Mouse (Mus musculus) cortical plate, adult 2 months (tissue): Measurements from ENCODE around the gene Rad51b. TPM values are rescaled to one million over a fixed set of nuclear protein-coding genes. Genes with fewer than 3 reads are reported as not detected.
"Not testable (repeated sequence)": the region's sequence is repeated elsewhere in the genome, so short reads cannot be mapped to it uniquely, and the experiment has no call there.

Experiments used
- H3K27ac ChIP-seq: fragments of 200-500 bp; 2 replicates; pipeline ENCODE4 v1.5.1; 2012; ENCODE audit warnings: low read length, control low read depth, inconsistent platforms; ENCODE audit not compliant: insufficient read depth
- H3K4me1 ChIP-seq: fragments of 200-500 bp; 2 replicates; pipeline ENCODE4 v1.6.1; 2011; ENCODE audit warnings: low read length; ENCODE audit not compliant: control insufficient read depth, insufficient read depth
- H3K4me3 ChIP-seq: fragments of 200-500 bp; 2 replicates; pipeline ENCODE4 v1.5.1; 2011; ENCODE audit warnings: mild to moderate bottlenecking, low read length, control low read depth; ENCODE audit not compliant: insufficient read depth
- CTCF ChIP-seq: fragments of 200-500 bp; IDR thresholded peaks from 2 replicates; pipeline ENCODE4 v1.5.1; 2011; ENCODE audit warnings: mild to moderate bottlenecking, control low read depth, low read length; ENCODE audit not compliant: insufficient read depth; ENCODE audit errors: extremely low read depth
- POLR2A ChIP-seq: fragments of 200-500 bp; IDR thresholded peaks from 2 replicates; pipeline ENCODE4 v1.6.1; 2011; ENCODE audit warnings: mild to moderate bottlenecking, low read length, control low read depth; ENCODE audit not compliant: insufficient read depth; ENCODE audit errors: extremely low read depth
- polyA plus RNA-seq: library from polyadenylated mRNA; depleted of rRNA; stranded (reverse); fragments of >200 nt; gene quantifications from 2 replicates; pipeline ENCODE4 v1.2.3, GENCODE M21; 2012

Gene Rad51b
- polyA plus RNA-seq, 1 experiment: 0.17 TPM

DNA sequence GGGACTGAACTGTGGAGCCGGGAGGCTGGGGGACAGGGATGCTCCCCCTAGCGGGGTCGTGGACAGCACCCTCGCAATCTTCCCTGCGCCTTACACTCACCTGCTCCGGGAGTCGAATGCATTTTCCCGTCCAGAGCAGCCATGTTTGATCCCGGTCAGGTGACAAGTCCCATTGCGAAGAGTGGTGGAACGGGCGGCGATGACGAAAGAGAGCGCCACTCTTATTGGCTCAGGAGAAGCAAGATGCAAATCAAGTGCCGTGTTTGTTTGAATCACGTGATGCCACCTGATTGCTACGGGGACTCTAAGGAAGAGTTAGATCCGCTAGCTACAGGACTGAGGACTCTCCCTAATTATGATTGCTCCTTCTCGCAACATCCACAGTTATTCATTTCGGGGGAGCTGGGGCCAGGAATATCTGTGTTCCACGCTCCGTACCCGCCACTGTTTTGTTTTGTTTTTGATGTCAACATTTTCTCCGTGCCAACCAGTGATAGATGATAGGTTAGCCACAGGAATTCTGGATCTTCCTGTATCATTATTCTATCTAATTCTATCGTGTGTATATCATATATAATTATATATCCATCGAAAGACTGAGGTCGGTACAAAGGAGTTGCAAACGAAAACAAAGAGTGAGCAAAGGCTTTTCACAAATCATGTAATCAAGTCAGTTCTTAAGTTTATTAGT is 811 bp upstream of the Rad51b start, which contains the start of gene Zfyve26:
Gene Zfyve26, minus strand, starts transcription at position 179 of the 691 bp plus-strand sequence.
- peak within 1 kb of the TSS; percentile 47 for H3K4me3 ChIP-seq
- H3K27ac ChIP-seq: no peak within 1 kb of the TSS
- TF ChIP-seq CTCF (no peak), POLR2A (peak; percentile 90)
- no peaks in the 10 kb centered on the region; the same call in 1 of the 2 replicates for H3K4me1 ChIP-seq

DNA sequence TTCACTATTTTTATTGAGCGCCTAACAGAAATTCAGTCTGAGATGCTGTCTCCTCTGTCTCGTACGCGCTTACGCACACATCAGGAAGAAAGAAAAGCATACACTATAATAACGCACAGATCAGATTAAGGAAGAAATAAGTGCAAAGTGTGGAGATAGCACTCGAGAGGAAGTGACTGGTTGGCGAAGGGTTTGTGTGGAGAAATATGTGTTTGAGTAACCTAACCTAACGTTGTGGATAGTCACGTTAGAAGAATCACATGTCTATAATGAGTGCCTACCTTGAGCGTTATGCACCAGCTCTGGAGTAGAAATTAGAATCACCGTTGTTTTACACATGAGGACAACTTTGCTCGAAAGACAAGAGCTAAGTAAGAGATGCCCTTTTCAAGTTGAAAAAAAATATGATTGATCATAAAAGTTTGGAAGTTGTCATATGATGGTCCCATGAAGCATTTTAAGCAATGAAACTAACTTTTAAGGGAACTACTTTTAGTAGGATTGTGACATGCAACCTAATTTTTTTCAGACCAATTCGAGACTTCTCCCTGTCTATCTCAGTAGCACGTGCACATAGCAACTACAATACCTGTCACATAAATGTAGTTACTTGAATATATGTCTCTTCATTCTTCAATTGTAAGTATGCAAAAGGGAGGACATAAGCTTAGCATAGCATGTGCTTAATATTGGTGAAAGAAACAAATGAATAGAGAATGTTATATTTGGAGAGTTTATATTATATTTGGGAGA is 978 bp downstream of the Rad51b start:
- H3K4me1 ChIP-seq: no peaks in the 10 kb centered on the region; the same call in 1 of the 2 replicates
- no peak overlapping the region for H3K4me3 ChIP-seq
- TF ChIP-seq CTCF (no peak), POLR2A (no peak)

DNA sequence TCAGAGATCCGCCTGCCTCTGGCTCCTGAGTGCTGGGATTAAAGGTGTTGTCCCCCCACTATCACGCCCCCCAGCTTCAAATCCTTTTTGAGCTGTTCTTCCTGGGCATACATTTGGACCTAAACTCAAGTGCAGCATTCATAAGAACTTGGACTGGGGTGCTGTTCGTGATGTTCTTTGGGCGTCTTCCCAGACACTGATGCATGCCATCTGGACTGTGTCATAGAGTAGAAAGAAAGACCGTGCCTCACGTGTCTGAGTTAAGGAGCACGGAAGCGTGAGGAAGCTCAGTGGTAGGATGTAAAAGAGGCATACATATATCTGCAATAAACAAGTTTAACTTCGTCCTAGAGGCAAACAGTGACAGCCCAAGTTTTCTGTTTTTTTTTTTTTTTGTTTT is 4.7 kb downstream of the Rad51b start:
- no peak overlapping the region for H3K4me3 ChIP-seq
- H3K27ac ChIP-seq: no peak overlapping the region
- H3K4me1 ChIP-seq: no peaks in the 10 kb centered on the region
- TF ChIP-seq CTCF (no peak), POLR2A (no peak)

More for the DNA sequence above, 978 bp downstream of the Rad51b start:
- H3K27ac ChIP-seq: no peak overlapping the region

DNA sequence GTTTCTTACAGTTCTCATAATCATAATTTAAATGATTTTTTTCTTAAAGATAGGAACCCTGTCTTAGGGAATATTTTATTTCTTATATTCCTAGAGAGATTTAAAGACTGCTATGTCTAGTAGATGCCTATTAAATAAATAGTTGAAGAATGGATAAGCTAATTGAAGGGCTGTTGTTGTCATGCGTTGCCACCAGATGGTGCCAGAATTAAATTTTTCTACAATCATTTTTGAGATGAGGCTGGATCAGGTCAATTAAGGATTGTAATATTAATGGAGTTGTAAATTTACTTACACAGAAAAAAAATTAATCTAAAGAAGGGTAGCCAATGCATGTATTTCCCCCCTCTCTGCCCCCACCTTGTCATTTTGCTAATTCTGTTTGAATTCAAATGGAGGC is 8.0 kb downstream of the Rad51b start:
- Histone ChIP-seq H3K27ac (no peak overlapping the region), H3K4me1 (no peaks in the 10 kb centered on the region), H3K4me3 (no peak overlapping the region)
- no peak for TF ChIP-seq POLR2A
- TF ChIP-seq CTCF: no peak

DNA sequence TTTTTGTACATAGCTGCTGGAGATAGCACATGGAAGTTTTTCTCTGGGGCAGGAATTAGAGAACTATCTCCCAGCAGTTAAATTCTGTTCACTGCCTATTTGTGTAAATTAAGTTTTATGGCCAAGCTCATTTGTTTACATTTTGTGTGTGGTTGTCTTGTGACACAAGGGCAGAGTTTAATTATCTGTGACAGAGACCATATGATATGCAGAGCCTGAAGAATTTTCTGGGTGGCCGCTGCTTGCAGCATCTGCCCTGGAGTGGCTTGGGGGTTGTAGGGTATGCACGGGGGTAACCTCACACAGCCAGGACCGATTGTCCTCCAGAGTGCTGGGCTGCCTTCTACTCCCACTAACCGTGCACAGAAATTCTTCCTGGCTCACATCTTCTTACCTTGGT is 8.9 kb downstream of the Rad51b start:
- Histone ChIP-seq H3K4me3 (no peak overlapping the region), H3K27ac (no peak overlapping the region), H3K4me1 (no peaks in the 10 kb centered on the region)
- TF ChIP-seq POLR2A: no peak
- TF ChIP-seq CTCF: no peak

DNA sequence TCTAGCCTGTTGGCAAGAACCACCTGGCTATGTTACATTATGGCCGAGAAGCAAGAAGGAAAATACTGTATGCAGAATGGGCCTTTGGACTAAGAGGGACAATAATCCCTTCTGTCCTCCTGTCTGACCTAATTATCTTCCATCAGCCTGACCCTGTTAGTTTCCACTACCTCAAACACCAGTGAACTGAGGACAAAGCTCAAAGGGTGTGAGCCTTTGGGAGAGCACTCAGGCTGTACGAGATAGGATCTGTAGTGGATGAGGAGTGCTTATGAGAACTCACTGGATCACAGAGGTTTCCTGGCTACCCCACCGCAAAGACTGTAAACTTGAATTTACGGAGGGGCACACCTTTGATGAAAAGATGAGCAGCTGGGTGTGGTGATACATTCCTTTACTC is 16.6 kb downstream of the Rad51b start:
- TF ChIP-seq POLR2A (no peak), CTCF (no peak)
- Histone ChIP-seq H3K4me3 (no peak overlapping the region), H3K4me1 (no peaks in the 10 kb centered on the region), H3K27ac (no peak overlapping the region)

DNA sequence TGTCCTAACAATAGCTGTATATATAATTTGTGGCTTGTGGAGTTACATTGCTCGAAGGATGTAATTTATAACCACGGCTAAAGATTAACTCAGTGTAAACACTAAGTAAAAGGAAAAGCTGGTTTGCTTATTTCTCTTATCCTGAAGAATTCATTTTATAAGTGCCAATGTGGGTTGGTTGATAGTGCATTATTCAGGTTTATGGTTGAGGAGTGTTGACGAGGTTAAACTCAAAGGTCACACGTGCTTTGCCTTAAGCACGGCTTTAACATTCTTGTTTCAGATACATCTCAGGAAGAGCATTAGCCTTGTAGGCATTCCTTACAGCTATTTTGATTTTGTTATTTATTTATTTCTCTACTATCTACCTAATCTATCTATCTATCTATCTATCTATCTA is 20.3 kb downstream of the Rad51b start:
- Histone ChIP-seq H3K27ac (no peak overlapping the region), H3K4me3 (no peak overlapping the region), H3K4me1 (no peaks in the 10 kb centered on the region)
- TF ChIP-seq POLR2A (no peak), CTCF (no peak)

DNA sequence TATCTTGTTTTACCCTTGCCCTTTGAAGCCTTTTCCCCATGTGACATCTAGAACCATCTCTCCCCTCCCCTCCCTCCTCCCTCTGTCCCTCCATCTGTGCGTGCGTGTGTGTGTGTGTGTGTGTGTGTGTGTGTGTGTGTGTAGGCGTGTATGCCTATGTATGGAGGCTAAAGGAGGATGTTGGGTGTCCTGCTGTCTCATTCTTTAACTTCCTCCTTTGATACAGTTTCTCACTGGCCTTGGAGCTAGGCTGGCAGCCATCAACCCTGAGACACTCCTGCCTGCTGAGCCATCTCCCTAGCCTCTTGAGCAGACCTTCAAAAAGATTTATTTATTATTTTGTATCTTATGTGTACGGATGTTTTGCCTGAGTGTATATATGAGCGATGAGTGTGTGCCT is 23.8 kb downstream of the Rad51b start:
- Histone ChIP-seq H3K4me1 (no peaks in the 10 kb centered on the region), H3K27ac (no peak overlapping the region), H3K4me3 (no peak overlapping the region)
- TF ChIP-seq POLR2A (no peak), CTCF (no peak)

DNA sequence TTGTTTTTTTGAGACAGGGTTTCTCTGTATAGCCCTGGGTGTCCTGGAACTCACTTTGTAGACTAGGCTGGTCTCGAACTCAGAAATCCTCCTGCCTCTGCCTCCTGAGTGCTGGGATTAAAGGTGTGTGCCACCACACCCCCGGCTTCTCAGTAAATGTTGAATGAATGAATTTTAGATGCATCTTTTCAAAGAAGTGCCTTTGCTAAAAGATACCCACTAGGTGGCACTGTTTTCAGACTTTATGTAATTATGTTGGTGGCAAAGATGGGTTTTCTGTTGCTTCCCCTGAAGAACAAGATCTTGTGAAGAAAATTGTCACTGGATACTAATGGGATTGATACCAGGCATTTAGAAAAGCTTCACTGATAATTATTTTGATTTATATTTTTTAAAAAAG is 25.5 kb downstream of the Rad51b start:
- not testable (repeated sequence) for H3K4me1 ChIP-seq, H3K4me3 ChIP-seq, H3K27ac ChIP-seq

DNA sequence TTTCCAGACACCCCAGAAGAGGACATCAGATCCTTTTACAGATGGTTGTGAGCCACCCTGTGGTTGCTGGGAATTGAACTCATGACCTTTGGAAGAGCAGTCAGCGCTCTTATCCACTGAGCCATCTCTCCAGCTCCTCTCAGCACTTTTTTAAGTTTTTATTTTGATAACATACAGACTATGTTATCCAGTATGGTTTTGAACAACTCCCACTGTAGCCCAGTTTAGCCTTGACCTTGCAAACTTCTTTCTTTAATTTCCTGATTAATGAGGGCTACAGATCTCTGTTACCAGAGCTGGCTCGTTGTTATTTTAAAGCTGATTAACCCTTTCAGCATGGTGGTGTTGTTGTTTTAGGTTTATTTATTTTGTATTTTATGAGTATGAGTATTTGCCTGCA is 29.2 kb downstream of the Rad51b start:
- TF ChIP-seq POLR2A: no peak
- TF ChIP-seq CTCF: no peak
- no peak overlapping the region for H3K27ac ChIP-seq
- H3K4me3 ChIP-seq: no peak overlapping the region
- H3K4me1 ChIP-seq: no peaks in the 10 kb centered on the region

DNA sequence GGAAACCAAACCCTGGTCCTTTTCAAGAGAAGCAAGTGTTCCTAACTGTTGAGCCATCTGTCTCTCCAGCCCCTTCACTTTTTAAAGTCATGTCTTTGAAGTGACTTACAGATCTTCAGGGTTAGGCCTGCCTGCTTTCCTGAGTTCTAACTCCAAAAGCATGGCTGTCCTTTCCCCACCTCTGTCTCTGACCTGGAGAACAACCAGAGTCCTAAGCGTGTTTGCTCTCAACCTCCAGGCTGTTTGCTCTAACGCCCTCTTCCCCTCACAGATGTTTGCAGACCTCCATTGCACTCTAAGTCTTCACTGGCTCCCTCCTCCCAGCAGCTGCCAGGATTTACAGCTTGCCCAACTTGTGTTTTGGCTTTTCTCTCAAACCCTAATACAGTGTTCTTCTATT is 29.7 kb downstream of the Rad51b start:
- no peak for TF ChIP-seq POLR2A
- no peak for TF ChIP-seq CTCF
- Histone ChIP-seq H3K4me3 (no peak overlapping the region), H3K27ac (no peak overlapping the region), H3K4me1 (no peaks in the 10 kb centered on the region)
